Mouse (Mus musculus): ENCODE measurements around the gene Sct. TPM values are rescaled to one million over a fixed set of nuclear protein-coding genes. Genes with fewer than 3 reads are reported as not detected.
A peak's percentile ranks its signal among the peaks of the same experiment; 100 is the strongest.

Gene Sct
- total RNA-seq, 1 experiment: 31.9 TPM

DNA sequence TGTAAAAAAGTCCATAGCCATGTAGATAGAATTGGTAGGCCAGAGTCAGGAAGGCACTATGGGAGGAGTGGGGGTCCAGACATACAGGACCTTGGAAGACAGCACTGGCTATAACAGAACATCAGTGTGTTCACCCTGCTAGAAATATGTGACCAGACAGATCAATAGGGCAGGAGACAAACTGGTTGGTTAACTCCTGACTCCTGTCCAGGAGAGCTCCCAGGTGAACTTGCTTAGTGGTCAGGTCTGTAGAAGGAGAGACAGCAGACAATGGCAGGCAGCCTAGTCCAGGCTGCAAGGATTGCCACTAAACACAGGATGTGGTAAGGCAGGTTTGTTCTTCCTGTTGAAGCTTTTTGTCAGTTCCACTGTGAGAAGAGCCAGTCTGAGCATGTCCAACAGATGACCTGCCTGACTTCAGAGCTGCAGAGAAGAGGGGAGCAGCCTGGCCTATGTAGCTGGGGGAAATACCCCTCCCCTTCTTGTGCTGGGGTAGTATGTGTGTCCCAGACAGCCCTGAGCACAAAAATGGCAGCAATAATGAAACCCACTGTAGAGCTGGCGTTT, 23.9 kb upstream of the Sct start:
- in situ Hi-C loops (cut with MboI; ENCODE audit: low sequenced_read_pairs in 2 of 2, unreplicated experiment in 2 of 2): no loop called here
- TF ChIP-seq ZNF384 (IDR thresholded peaks at IDR 0.05; ENCODE audit: low read depth, low read length): no peak
- no peak for TF ChIP-seq HCFC1 (IDR thresholded peaks at IDR 0.05; ENCODE audit: borderline replicate concordance, insufficient read depth, low read length)
- no peak for TF ChIP-seq MAFK (IDR thresholded peaks at IDR 0.05; ENCODE audit: insufficient read depth, low read depth, low read length)
- no peak for TF ChIP-seq CHD2 (IDR thresholded peaks at IDR 0.05; ENCODE audit: low read depth, low read length)
- TF ChIP-seq ZC3H11A (IDR thresholded peaks at IDR 0.05; ENCODE audit: borderline replicate concordance, low read depth, low read length): no peak
- H3K36me3 ChIP-seq (ENCODE audit: control insufficient read depth, insufficient read depth, low read length, poor library complexity, severe bottlenecking): peaks cover 47% of the 10 kb centered on the region
- H3K9me3 ChIP-seq (ENCODE audit: control insufficient read depth, insufficient read depth, low read depth, low read length): no peaks in the 10 kb centered on the region
- no peak overlapping the region for H3K27ac ChIP-seq (ENCODE audit: insufficient read depth, low read depth, low read length, poor library complexity, severe bottlenecking)
- no peak overlapping the region for H3K4me3 ChIP-seq (ENCODE audit: insufficient read depth in 1 of 2, low read depth in 1 of 2, low read length in 2 of 2, poor library complexity in 1 of 2, severe bottlenecking in 1 of 2)
- no peak for DNase-seq (ENCODE audit: low read depth, low spot score)
- H3K9ac ChIP-seq (ENCODE audit: insufficient read depth, low read depth, low read length, poor library complexity, severe bottlenecking): no peak overlapping the region
- no peaks in the 10 kb centered on the region for H3K4me1 ChIP-seq (ENCODE audit: control insufficient read depth in 2 of 2, insufficient read depth in 2 of 2, low read length in 2 of 2, poor library complexity in 1 of 2)

DNA sequence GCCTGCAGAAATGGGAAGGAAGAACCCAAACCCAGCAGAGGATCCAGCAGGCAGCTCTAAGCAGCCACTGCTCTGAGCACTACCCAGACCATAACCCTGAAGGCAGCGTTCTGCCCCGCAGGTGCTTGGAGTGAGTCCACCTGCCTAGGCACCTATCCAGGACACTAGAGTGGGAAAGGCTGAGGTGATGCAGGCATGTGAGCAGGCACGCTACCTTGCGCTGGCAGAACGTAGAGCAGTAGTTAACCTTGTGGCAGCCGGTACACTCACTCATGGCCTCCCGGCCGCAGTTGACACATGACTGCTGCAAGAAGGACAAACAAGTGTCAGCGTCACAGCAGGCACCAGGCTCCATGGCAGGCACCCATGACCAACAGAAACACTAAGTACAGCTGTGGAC, 22.5 kb upstream of the Sct start:
- no peak overlapping the region for H3K9ac ChIP-seq (ENCODE audit: insufficient read depth, low read depth, low read length, poor library complexity, severe bottlenecking)
- TF ChIP-seq CHD2 (IDR thresholded peaks at IDR 0.05; ENCODE audit: low read depth, low read length): no peak
- TF ChIP-seq MAFK (IDR thresholded peaks at IDR 0.05; ENCODE audit: insufficient read depth, low read depth, low read length): no peak
- TF ChIP-seq ZNF384 (IDR thresholded peaks at IDR 0.05; ENCODE audit: low read depth, low read length): no peak
- no peak for TF ChIP-seq HCFC1 (IDR thresholded peaks at IDR 0.05; ENCODE audit: borderline replicate concordance, insufficient read depth, low read length)
- no peak for TF ChIP-seq ZC3H11A (IDR thresholded peaks at IDR 0.05; ENCODE audit: borderline replicate concordance, low read depth, low read length)
- H3K4me1 ChIP-seq (ENCODE audit: control insufficient read depth in 2 of 2, insufficient read depth in 2 of 2, low read length in 2 of 2, poor library complexity in 1 of 2): no peaks in the 10 kb centered on the region
- DNase-seq (ENCODE audit: low read depth, low spot score): no peak
- no peak overlapping the region for H3K4me3 ChIP-seq (ENCODE audit: insufficient read depth in 1 of 2, low read depth in 1 of 2, low read length in 2 of 2, poor library complexity in 1 of 2, severe bottlenecking in 1 of 2)
- in situ Hi-C loops (cut with MboI; ENCODE audit: low sequenced_read_pairs in 2 of 2, unreplicated experiment in 2 of 2): no loop called here
- no peaks in the 10 kb centered on the region for H3K9me3 ChIP-seq (ENCODE audit: control insufficient read depth, insufficient read depth, low read depth, low read length)
- H3K27ac ChIP-seq (ENCODE audit: insufficient read depth, low read depth, low read length, poor library complexity, severe bottlenecking): no peak overlapping the region
- H3K36me3 ChIP-seq (ENCODE audit: control insufficient read depth, insufficient read depth, low read length, poor library complexity, severe bottlenecking): peaks cover 41% of the 10 kb centered on the region

DNA sequence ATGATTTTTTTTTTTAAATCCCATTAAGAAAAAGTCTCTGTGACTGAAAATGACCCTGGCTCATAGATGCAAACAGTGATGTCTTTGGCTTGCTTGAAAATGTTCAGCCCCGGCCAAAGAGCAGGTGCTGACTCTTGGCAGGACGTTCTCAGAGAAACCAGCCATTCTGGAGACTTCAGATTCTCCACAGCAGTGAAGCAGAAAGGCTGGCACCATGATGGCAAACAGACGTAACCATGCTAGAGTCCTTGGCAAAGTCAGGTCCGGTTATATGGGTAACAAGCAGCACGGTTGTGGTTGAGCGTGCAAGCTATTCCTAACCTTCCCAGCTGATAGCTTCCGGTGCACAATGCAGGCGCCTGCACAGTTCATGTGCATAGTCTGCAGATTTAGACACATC, 20.2 kb upstream of the Sct start:
- no peaks in the 10 kb centered on the region for H3K9me3 ChIP-seq (ENCODE audit: control insufficient read depth, insufficient read depth, low read depth, low read length)
- DNase-seq (ENCODE audit: low read depth, low spot score): no peak
- H3K9ac ChIP-seq (ENCODE audit: insufficient read depth, low read depth, low read length, poor library complexity, severe bottlenecking): no peak overlapping the region
- peaks cover 0 to 2% of the 10 kb centered on the region in 2 experiments; a peak in 1 of 4 replicates for H3K4me1 ChIP-seq (ENCODE audit: control insufficient read depth in 2 of 2, insufficient read depth in 2 of 2, low read length in 2 of 2, poor library complexity in 1 of 2)
- TF ChIP-seq ZNF384 (IDR thresholded peaks at IDR 0.05; ENCODE audit: low read depth, low read length) (no peak), CHD2 (IDR thresholded peaks at IDR 0.05; ENCODE audit: low read depth, low read length) (no peak), MAFK (IDR thresholded peaks at IDR 0.05; ENCODE audit: insufficient read depth, low read depth, low read length) (no peak)
- in situ Hi-C loops (cut with MboI; ENCODE audit: low sequenced_read_pairs in 2 of 2, unreplicated experiment in 2 of 2): no loop called here
- H3K27ac ChIP-seq (ENCODE audit: insufficient read depth, low read depth, low read length, poor library complexity, severe bottlenecking): no peak overlapping the region
- peaks cover 22% of the 10 kb centered on the region for H3K36me3 ChIP-seq (ENCODE audit: control insufficient read depth, insufficient read depth, low read length, poor library complexity, severe bottlenecking)
- no peak overlapping the region for H3K4me3 ChIP-seq (ENCODE audit: insufficient read depth in 1 of 2, low read depth in 1 of 2, low read length in 2 of 2, poor library complexity in 1 of 2, severe bottlenecking in 1 of 2)

DNA sequence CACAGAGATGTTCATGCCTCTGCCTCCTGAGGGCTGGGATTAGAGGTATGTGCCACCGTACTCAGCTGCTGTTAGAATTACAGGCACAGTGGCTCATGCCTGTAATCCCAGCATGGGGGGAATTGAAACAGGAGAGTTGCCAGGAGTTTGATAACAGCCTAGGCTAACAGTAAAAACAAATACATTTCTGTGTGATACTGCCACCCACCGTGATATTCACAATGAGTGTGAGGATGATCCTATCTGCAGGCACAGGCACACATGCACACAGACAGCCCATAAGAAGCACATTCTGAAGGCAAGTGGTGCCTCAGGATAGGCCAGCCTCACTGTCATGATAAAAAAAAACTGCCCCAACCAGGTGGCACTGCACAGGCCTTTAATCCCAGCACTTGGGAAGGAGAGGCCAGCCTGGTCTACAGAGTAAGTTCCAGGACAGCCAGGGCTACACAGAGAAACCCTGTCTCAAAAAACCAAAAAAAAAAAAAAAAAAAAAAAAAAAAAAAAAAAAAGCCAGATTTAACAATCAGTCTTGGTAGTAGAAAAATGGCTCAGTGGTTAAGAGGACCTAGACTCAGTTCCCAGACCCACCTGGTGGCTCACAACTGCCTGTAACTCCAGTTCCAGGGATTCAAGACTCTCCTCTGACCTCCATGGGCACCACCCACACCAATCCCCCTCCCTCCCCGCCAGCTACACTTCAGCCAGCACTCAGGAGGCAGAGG, 19.2 kb upstream of the Sct start:
- TF ChIP-seq ZNF384 (IDR thresholded peaks at IDR 0.05; ENCODE audit: low read depth, low read length) (0 out of 2 replicates have a peak, but pooled peaks have one; percentile 60), CHD2 (IDR thresholded peaks at IDR 0.05; ENCODE audit: low read depth, low read length) (no peak)
- H3K27ac ChIP-seq (ENCODE audit: insufficient read depth, low read depth, low read length, poor library complexity, severe bottlenecking): no peak overlapping the region
- no peak overlapping the region for H3K9ac ChIP-seq (ENCODE audit: insufficient read depth, low read depth, low read length, poor library complexity, severe bottlenecking)
- peaks cover 19% of the 10 kb centered on the region for H3K36me3 ChIP-seq (ENCODE audit: control insufficient read depth, insufficient read depth, low read length, poor library complexity, severe bottlenecking)
- H3K4me1 ChIP-seq (ENCODE audit: control insufficient read depth in 2 of 2, insufficient read depth in 2 of 2, low read length in 2 of 2, poor library complexity in 1 of 2): peaks cover 0 to 7% of the 10 kb centered on the region in 2 experiments; a peak in 1 of 4 replicates
- no peak for DNase-seq (ENCODE audit: low read depth, low spot score)
- no peaks in the 10 kb centered on the region for H3K9me3 ChIP-seq (ENCODE audit: control insufficient read depth, insufficient read depth, low read depth, low read length)
- in situ Hi-C loops (cut with MboI; ENCODE audit: low sequenced_read_pairs in 2 of 2, unreplicated experiment in 2 of 2): no loop called here
- H3K4me3 ChIP-seq (ENCODE audit: insufficient read depth in 1 of 2, low read depth in 1 of 2, low read length in 2 of 2, poor library complexity in 1 of 2, severe bottlenecking in 1 of 2): no peak overlapping the region
